Mouse (Mus musculus) lung, adult 2 months (tissue): ENCODE data around the gene Cers3. TPM values are rescaled to one million over a fixed set of nuclear protein-coding genes. Genes with fewer than 3 reads are reported as not detected.

ENCODE experiments used
- DNase-seq: peaks from one replicate; pipeline ENCODE4 v3.0.0; 2022
- H3K4me1 ChIP-seq: fragments of 200-500 bp; 2 replicates; pipeline ENCODE4 v1.6.1; 2011; ENCODE audit warnings: low read length; ENCODE audit not compliant: control insufficient read depth, insufficient read depth
- H3K4me3 ChIP-seq: fragments of 200-500 bp; replicated peaks from 2 replicates; pipeline ENCODE3; 2011; ENCODE audit warnings: low read depth, mild to moderate bottlenecking, control low read depth, low read length; ENCODE audit errors: extremely low read depth
- CTCF ChIP-seq: fragments of 200-500 bp; IDR thresholded peaks from 2 replicates; pipeline ENCODE4 v1.5.1; 2011; ENCODE audit warnings: mild to moderate bottlenecking, low read length, control low read depth; ENCODE audit not compliant: insufficient read depth
- POLR2A ChIP-seq: fragments of 200-500 bp; IDR thresholded peaks from 2 replicates; pipeline ENCODE4 v1.6.1; 2011; ENCODE audit warnings: low read depth, mild to moderate bottlenecking, control low read depth, low read length, borderline replicate concordance; ENCODE audit errors: extremely low read depth
- WGBS: fragments of 180-500 bp; shearing (Covaris S2); methylation state at CpG from one replicate; pipeline ENCODE4 v1.1.7; 2018; 5-methylcytosine and 5-hydroxymethylcytosine counted together
- polyA plus RNA-seq: library from polyadenylated mRNA; depleted of rRNA; stranded (reverse); fragments of >200 nt; gene quantifications from 2 replicates; pipeline ENCODE4 v1.2.3, GENCODE M21; 2012

The Cers3 gene
- polyA plus RNA-seq, 1 experiment, result 9.0 TPM

GRCm38 (mm10) chr7:66734466-66734865, 8.8 kb upstream of the Cers3 start:
- Histone ChIP-seq H3K4me3 (no peak overlapping the region), H3K4me1 (no peaks in the 10 kb centered on the region)
- no peak for DNase-seq
- TF ChIP-seq CTCF (no peak), POLR2A (no peak)
- 95% methylated on average over 4 of the region's 4 CpGs for WGBS

DNA sequence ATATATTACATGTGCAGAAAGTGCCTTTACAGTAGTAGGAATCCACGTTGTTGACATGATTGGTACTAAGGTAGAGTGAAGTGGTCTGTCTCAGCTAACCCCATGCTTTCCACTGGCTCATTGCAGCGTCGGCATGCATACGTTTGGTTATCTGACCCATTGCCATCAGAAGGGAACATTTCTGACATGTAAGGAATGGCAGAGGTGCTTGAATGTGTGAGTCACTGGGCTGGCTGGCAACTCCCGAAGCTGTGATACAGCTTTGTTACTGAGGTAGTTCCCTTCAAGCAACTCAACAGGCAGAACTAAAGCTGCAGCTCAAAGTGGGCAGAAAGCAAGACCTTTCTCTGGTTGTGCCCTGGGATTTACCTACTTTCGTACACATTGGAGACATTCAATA, 8.3 kb upstream of the Cers3 start:
- TF ChIP-seq CTCF (no peak), POLR2A (no peak)
- Histone ChIP-seq H3K4me1 (peaks cover under 1% of the 10 kb centered on the region), H3K4me3 (no peak overlapping the region)
- WGBS, result 72% methylated on average over 6 of the region's 6 CpGs
- DNase-seq, result no peak

- Histone ChIP-seq H3K4me3 (no peak overlapping the region), H3K4me1 (peaks cover 4% of the 10 kb centered on the region)
- DNase-seq, result no peak
- TF ChIP-seq POLR2A, result no peak
- 61% methylated on average over 4 of the region's 4 CpGs for WGBS
Measured at GRCm38 (mm10) chr7:66737418-66737817, 5.9 kb upstream of the Cers3 start.

DNA sequence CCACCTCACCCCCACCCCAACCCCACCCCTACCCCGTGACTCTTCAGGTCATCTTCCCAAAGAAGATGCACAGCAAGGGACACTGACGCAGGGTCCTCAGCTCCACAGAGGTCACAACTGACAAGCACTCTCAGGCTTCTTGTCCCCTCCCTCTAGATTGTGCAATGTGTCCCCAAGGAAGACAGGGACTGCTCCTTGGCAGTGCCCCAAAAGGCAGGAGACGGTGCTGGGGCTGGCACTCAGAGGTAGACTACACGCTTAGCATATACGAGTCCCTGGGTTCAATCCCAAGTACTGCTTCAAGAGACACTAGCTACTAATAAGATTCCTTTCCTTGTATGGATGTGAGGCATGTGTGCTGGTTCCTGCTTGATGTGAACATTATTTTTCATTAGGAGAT, 2.3 kb upstream of the Cers3 start:
- Histone ChIP-seq H3K4me3 (no peak overlapping the region), H3K4me1 (peaks cover 4% of the 10 kb centered on the region)
- 59% methylated on average over 5 of the region's 5 CpGs for WGBS
- no peak for DNase-seq
- no peak for TF ChIP-seq CTCF
- TF ChIP-seq POLR2A, result no peak

DNA sequence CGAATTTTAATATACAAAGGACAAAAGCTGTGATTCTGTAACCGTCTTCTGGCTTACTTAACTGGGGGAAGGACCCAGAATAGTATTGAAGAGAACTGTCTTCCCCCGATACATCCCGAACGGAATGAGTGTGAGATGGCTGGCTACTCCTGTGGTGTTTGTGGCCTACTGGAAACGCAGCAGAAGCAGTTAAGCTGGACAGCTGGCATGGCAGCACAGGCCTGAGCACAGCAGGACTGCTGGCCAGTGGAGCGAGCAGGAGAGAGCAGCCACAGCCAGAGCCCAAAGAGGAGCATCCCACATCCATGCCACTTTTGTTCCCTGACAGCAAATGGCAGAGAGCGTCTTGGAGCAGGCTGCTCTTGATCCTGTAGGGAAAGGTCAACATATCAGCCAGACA, 1.9 kb upstream of the Cers3 start:
- peaks cover 4% of the 10 kb centered on the region for H3K4me1 ChIP-seq
- WGBS, result 84% methylated on average over 8 of the region's 8 CpGs
- DNase-seq, result no peak
- H3K4me3 ChIP-seq, result no peak overlapping the region
- TF ChIP-seq CTCF, result no peak
- TF ChIP-seq POLR2A, result no peak

DNA sequence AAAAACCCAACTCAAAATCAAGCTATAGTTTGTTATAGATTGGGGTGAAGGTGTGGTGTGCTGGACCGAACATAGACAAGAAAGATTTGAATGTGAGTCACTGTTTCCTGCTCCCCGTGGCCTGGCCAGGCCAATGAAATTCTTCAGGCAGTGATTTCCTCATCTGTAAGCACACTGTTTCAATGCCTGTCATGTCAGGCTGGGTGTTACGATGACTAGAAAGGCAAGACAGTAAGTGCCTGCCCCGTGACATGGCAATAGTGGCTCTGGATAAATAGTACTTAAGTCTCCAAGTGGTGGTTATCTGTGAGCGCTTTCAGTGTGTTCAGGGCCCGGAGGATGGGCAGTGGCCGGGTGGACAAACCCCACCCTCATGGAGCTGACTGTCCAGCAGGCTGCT, 3.7 kb downstream of the Cers3 start:
- 46% methylated on average over 7 of the region's 7 CpGs for WGBS
- no peak for DNase-seq
- H3K4me3 ChIP-seq, result no peak overlapping the region
- no peaks in the 10 kb centered on the region for H3K4me1 ChIP-seq
- TF ChIP-seq CTCF (no peak), POLR2A (no peak)

- H3K4me3 ChIP-seq, result no peak overlapping the region
- DNase-seq, result no peak
- TF ChIP-seq POLR2A (no peak), CTCF (no peak)
- WGBS, result 68% methylated on average over 1 of the region's 1 CpGs
- H3K4me1 ChIP-seq, result no peaks in the 10 kb centered on the region
Measured at GRCm38 (mm10) chr7:66749998-66750397, 6.7 kb downstream of the Cers3 start.

DNA sequence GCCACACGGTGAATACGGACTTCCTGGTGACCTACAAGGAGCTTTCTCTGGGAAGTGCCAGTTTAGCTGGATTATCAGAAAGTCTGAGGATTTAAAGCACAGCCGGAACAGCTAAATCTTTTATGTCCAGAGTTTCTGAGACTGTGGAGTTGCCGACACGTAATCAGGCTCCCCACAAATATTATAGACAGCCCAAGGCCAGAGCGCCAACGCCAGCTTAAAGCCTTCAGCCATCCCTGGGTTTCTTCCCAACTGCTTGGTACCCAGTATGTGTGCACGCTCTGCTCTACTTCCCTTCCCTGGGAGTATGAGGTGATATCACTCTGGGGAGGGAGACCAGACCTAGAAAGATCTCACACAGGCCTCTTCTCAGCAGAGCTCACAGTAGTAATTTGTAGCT, 10.5 kb downstream of the Cers3 start:
- Histone ChIP-seq H3K4me1 (no peaks in the 10 kb centered on the region), H3K4me3 (no peak overlapping the region)
- TF ChIP-seq POLR2A, result no peak
- no peak for TF ChIP-seq CTCF
- 80% methylated on average over 8 of the region's 8 CpGs for WGBS
- DNase-seq, result no peak

DNA sequence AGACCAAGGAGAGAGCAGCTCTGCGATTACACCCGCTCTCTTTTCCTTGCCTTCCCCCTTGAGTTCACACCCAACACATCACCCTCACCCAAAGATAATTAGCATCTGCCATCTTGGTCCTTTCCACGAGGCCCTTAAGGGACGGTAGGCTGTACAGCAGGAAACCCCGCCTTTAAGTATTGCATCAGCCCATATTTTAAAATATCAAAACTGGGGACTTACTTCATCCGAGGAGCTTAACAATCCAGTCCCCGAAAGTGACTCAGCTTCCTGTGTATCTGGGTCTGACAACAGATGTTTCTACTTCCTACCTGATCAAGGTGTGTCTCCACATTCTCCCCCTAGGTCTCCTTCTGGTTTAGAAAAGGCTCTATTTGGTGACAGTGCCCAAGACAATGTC, 12.3 kb downstream of the Cers3 start:
- H3K4me1 ChIP-seq, result no peaks in the 10 kb centered on the region
- H3K4me3 ChIP-seq, result no peak overlapping the region
- TF ChIP-seq CTCF, result no peak
- TF ChIP-seq POLR2A, result no peak
- WGBS, result 52% methylated on average over 7 of the region's 7 CpGs
- no peak for DNase-seq

DNA sequence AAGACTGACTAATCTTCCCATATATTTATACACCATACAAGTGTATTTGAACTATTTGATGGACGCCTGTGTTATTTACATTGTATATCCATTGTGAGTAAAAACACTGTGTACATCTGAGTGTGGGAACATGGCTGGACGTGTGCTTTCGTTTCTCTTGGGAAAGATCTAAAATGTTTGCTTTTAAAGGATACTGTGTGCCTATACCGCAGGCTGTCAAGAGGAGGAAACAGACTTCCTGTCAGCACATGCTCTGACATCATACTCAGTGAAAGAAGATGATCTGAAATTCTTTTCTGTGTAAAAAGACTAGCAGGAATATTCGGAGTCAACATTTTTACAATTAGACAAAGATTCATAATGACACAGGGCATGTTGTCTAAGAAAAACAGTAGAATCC, 26.6 kb downstream of the Cers3 start:
- no peak for TF ChIP-seq CTCF
- TF ChIP-seq POLR2A, result no peak
- H3K4me3 ChIP-seq, result no peak overlapping the region
- no peak for DNase-seq
- H3K4me1 ChIP-seq, result no peaks in the 10 kb centered on the region
- WGBS, result 29% methylated on average over 5 of the region's 5 CpGs

DNA sequence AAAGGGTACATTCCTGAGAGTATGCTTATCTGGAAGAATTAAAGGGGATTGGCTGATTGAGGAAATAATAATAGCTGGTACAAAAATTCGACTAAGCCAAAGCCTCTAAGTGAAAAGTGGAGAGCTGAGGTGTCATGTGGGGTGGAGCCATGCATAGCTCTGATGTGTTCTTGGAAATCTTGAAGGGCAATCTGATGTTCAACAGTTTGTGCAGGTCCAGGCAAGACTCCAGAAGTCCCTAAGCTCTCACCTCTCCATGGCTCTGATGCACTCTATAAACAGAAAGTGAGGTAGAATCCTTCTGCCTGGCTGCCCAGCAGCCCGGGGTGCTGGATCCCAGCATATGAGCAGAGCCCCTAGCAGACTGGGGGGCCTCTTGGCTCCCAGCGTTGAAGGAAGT, 27.4 kb downstream of the Cers3 start:
- H3K4me3 ChIP-seq, result no peak overlapping the region
- DNase-seq, result no peak
- TF ChIP-seq CTCF (no peak), POLR2A (no peak)
- 46% methylated on average over 3 of the region's 3 CpGs for WGBS
- H3K4me1 ChIP-seq, result no peaks in the 10 kb centered on the region
